Mouse (Mus musculus) ES-Bruce4 (cell line): ENCODE data around the gene Thada.

ENCODE experiments used
- CTCF ChIP-seq: IDR thresholded peaks from one replicate; pipeline ENCODE4 v1.8.1; 2011; ENCODE audit warnings: low read depth, low read length
- EP300 ChIP-seq: IDR thresholded peaks from 2 replicates; pipeline ENCODE4 v1.6.1; 2011; ENCODE audit warnings: low read depth, low read length; ENCODE audit not compliant: insufficient read depth

DNA sequence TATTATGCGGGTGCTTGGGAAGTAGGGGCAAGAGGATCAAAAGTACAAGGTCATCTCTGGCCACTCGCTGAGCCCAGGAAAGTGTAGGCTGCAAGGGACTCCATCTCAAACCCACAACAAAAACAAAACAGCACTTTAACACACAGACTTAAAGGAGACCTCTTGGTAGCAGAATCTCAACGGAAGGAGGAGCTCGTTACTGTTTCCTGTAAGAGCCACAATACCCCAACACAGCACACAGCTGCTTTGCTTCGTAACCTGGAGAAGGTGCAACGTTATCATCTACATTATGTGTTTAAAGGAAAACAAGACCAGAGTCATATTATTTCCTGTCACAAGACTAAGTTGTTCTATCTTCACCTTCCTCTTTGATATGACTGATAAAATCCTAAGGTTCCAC lies 135.5 kb downstream of the Thada start:
- TF ChIP-seq CTCF: no peak
- TF ChIP-seq EP300: no peak
